Mouse (Mus musculus): ENCODE results near the gene Fbln2. TPM values are rescaled to one million over a fixed set of nuclear protein-coding genes. Genes with fewer than 3 reads are reported as not detected.
"Not testable (repeated sequence)": the region's sequence is repeated elsewhere in the genome, so short reads cannot be mapped to it uniquely, and the experiment has no call there.

Fbln2 gene
- total RNA-seq (2022): 10 to 100 TPM; 27.5 to 46.3 (median 36.2) TPM

DNA sequence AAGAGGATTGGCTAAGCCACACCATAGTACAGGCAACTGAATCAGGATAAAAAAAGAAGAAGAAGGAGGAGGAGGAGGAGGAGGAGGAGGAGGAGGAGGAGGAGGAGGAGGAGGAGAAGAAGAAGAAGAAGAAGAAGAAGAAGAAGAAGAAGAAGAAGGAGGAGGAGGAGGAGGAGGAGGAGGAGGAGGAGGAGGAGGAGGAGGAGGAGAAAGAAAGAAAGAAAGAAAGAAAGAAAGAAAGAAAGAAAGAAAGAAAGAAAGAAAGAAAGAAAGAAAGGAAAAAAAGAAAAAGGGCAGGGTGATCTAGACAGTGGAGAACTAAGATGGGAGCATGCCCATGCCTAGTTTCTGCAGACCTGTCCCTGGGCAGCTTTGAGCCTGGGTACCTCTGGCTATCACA lies at the start of gene Fbln2:
Gene Fbln2, plus strand, starts transcription at position 301 of the 400 bp plus-strand sequence.
- not testable (repeated sequence) for DNase-seq (ENCODE audit: low spot score in 2 of 2)

DNA sequence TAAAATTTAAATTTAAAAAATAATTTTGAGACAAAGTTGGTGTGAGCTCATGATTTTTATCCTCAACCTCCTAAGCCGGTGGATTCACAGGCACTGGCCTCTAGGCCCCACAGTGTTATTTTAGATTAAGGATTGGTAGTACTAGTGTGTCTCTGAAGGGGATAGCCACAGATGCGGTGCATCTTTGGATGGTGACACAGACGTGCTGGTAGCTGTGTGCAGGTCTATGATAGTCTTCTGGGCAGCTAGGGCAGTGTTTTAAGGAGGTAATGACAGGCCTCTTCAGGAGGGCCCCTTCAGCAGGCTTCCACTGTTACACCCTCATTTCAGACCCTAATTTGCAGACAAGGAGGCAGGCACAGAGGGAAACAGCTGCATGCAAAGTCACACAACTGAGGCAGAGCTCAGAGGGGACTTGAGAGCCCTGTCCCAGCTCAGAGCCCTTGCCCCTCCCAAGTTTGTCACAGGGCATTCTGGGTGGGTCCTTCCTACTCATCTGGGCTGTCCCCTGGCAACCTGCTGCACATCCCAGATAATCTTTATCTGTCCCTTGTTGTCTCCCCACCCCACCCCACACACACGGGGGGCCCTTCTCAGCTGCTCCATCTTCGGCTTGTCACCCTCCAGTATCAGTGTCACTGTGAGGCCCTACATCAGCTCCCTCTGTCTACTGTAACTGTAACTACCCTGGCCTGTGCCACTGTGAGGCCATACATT lies 48.9 kb upstream of the Fbln2 start:
- DNase-seq (ENCODE audit: low spot score in 2 of 2): no peak

DNA sequence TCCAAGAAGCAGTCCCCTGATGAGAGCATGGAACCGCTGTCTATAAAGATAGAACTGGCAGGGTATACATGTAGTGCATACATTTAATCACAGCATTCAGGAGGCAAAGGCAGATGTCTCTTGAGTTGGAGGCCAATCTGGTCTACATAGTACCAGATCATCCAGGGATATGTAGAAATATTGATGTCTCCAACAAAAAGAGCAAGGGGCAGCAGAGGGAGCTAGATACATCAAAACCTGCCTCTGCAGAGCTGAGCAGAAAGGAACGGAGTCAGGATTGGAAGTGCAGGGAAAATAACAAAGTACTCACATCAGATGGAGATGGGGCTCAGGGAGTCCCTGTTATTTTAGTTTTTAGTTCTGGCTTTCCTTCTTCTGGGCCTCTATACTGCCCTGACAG lies 47.7 kb upstream of the Fbln2 start:
- DNase-seq (ENCODE audit: low spot score in 2 of 2): no peak

DNA sequence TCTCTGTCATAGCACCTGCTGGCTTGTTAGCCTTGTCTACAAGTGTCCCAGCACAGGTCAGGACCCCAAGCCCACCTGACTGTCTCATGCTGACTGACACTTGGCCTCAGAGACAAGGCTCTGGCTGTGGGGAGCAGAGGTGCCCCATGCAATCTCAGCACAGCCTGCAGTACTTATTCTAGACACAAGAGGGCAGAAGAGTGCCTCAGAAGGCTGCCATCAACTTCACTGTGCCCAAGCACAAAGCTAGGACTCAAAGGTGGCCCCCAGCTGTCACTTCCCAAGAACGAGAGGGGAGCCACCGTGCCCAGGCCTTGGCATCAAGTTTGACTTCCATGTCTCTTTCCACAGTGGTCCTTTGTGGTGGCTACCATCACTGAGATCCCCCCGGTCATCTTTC lies 47.0 kb upstream of the Fbln2 start:
- DNase-seq (ENCODE audit: low spot score in 2 of 2): peak; percentile 52 to 67

DNA sequence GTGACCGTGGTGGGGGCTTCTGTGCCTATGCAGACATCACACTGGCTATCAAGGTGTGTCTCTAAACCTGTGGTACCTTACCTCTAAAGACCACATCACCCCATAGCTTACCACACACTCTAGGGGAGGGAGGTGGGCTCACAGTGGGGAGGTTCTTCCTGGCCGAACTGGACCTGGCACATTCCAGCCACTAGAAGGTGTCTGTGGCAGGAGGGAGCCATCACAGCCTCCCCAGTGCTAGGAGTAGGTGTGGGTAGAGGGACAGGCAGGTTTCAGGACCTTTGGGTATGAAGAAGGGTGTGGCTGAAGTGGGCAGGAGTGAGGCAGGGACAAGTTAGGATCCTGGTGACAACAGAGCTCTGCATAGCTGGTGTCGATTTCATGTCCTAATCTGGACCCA lies 44.4 kb upstream of the Fbln2 start:
- DNase-seq (ENCODE audit: low spot score in 2 of 2): no peak

DNA sequence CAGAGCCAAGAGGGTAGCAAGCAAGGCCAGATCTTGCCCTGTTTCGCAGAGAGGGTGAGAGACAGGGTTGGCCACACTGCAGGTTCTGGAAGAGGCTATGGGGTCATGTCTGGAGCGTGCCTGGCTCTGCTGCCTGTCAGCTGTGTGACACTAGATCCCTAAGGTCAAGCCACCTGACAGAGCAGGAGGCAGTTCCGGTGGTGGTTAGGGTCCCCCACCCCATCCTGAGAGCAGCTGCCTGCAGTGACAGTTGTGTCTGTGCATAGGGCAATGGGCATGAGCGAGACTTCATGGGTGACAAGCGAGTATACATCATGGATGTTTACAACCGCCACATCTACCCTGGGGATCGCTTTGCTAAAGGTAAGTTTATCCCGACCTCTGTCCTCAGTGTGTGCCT lies 43.1 kb upstream of the Fbln2 start:
- DNase-seq (ENCODE audit: low spot score in 2 of 2): no peak

DNA sequence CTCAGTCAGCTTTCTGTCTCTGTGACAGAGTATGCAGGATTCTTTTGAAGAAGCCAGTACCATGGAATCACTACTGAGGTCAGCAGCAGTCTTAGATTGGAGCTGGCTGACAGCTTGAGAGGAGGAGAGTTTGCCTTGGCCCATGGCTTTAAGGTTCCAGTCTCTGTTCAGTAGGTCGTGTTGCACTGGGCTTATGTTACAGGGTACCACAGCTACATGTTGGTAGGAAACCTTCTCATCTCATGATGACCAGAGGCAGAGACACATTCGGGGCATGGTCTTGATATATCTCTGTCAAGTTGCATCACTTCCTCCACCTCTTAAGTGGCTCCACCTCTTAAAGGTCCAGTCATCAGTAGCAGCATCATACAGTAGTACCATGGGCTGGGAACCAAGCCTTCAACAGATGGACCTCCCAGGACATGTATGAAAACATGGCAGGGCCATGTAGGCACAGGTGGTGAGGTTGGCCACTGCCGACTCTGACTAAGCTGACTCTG lies 40.8 kb upstream of the Fbln2 start:
- DNase-seq (ENCODE audit: low spot score in 2 of 2): no peak

DNA sequence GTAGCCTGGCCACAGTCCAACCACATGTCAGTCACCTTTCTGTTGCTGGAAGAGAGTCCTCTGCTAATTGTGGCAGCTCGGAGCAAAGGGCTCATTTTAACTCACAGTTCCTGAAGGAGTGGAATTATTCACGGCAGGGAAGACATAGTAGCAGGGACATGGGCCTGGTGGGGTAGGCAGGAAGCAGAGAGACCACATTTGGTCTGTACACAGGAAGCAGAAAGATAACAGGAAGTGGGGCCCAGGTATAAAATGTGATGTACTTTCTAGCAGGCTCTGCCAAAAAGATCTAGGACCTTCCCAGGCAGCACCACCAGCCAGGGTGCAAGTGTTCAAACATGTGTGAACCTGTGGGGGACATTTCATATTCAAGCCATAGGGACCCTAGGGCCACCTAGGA lies 39.9 kb upstream of the Fbln2 start:
- DNase-seq (ENCODE audit: low spot score in 2 of 2): no peak

DNA sequence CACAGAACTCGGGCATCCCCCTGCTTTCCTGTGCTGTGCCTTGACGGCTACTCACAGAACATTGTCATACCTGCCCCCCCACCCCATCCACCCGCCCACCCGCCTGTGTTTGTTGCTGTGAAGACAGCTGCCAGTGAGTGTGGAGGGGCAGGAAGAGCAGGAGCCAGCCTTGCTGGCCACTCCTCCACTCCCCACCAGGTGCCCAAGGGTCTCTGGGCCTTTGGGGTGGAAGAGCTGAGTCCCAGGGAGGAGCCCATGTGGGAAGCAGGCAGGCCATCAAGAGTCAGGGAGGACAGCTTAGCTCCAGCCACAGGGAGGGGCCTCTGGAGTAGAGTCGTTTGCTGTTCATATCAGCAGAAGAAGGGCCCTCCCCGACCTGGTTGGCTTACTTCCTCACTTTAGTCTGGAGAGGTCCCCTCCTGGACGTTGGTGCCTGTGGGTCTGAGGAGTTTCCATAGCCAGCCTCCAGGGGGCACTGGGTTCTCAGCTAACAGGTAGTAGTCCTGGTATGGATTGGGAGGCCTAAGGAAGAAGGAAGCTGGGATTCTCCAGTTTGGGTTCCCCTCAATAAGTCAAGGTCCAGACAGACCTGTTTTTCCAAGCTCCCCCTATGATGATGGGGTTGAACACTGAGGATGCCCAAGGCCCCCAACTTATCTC lies 38.9 kb upstream of the Fbln2 start:
- DNase-seq (ENCODE audit: low spot score in 2 of 2): peak in 1 of 2 experiments; percentile 49

DNA sequence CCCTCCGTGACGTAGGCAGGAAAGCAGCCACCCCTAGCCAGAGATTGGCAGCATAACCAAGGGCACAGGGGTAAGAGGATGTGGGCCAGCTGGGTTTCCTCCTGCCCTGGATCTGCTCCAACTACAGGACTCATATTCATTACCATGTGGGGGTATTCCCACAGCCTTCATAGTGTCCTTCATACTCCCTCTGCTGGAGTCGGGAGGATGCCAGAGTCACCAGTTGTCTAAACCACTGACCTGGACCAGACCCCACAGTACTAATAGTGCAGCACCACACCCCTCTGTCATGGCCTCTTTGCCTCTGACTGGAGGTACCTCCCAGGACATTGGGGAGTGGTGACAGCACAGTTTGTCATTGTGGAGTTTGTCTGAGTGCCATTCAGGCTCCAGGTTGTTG lies 38.0 kb upstream of the Fbln2 start:
- no peak for DNase-seq (ENCODE audit: low spot score in 2 of 2)

DNA sequence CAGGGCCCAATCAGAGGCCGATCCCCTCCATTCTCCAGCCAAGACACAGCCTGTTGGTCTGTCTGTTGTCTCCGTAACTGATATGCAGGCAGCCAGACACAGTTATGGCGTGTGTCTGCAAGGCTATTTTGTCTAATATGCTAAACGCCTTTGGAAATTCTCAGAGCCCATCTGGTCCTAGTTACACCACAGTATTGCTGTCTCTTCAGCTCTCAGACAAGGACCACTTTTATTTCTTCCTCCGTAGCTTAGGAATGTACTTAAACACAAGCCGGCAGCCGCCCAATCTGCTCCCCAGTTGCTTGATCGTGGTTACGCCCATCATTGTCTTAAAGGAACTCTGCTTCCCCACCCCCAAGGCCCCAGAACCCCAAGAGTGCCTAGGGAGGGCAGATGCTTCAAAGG lies 31.5 kb upstream of the Fbln2 start:
- DNase-seq (ENCODE audit: low spot score in 2 of 2): peak in 1 of 2 experiments; percentile 33

DNA sequence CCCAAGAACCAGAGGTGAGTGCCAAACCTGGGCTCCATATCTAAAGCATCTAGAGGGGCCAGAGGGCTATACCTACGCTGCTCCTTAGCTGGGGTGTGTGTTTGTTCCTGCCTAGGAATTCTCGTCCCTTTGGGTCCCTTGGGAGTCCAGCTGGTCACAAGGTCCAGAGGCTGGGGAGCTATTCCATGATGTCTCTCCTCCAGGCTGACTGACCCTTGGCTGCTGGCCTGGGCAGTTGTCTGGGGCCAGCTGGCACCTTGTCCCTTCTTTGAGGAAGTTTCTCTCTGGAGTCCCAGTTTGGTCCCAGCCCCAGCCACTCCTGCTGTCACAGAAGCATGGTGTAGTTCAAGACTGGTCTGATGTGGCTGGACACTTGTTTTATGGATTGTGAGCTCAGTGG lies 30.9 kb upstream of the Fbln2 start:
- DNase-seq (ENCODE audit: low spot score in 2 of 2): peak; percentile 88 to 93

DNA sequence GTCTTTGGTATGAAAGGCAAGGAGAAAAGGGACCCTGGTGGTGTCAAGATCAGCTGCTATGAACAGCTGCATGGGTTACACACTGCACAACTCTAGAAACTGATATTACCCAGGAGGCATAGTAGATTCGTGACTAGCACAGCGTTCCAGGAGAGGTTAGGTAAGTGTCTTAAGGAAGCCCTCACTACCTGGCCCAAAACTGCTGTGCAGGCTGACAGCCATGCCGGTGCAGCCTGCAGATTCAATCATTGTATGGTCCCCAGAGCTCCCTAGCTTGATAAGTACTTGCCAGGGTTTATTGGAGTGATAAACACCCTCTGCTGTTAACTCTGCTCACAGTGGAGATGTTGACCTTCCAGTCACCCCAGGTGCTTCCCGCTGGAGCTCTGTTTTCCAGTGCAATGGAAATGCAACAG lies 30.2 kb upstream of the Fbln2 start:
- DNase-seq (ENCODE audit: low spot score in 2 of 2): no peak

DNA sequence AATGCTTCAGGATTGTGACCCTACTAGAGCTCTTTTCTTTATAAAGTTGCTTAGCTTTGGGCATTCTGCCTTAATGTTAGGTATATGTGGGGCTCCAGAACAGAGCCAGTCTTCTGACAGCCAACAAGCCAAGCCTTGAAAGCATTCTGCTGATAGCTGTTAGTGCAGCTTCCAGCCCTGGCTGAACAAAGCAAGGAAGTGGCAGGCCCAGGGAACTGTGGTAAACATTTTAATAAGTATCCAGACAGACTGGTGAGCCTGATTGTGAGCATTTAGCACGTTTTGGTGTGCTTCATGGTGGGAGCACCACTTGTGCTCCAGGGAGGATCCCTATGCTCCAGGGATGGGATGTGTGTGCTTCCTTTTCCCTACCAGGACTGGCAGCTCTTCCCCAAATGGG lies 29.2 kb upstream of the Fbln2 start:
- DNase-seq (ENCODE audit: low spot score in 2 of 2): no peak

DNA sequence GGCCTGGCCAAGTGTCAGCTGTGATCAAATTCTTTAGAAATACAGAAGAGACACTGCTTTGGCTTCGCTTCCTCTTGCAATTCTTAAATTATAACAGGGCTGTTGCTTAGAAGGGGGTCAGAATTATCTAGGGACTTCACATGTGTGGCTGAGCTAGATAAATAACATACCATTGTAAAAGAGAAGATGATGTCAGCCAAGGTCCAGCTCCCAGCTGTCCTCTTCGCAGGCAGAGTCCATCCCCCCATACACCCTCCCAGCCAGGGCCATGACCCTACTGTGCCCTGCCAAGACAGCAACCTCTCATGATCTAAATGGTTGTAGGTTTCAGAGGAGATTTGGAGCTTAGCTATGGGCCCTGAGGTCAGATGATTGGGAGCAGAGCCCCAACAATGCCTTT lies 28.3 kb upstream of the Fbln2 start:
- peak in 1 of 2 experiments; percentile 51 for DNase-seq (ENCODE audit: low spot score in 2 of 2)

DNA sequence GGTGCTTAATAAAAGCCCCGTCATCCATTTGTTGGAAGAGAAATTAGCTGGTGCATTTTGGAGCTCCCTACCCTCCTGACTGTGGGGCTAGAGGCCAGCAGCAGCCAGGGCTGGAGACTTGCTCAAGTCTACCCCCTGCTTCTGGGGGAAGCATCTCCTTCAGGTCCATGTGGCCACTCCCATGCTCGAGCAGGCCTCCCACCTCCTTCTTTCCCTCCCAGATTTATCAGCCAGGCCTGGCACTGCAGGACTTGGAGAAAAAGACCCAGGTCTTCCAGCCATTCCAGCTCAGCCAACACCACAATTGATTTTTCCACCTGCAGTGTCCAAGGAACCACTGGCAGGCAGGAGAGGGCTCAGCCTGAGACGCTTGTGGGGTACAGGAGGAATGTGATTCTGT lies 27.5 kb upstream of the Fbln2 start:
- DNase-seq (ENCODE audit: low spot score in 2 of 2): peak in 1 of 2 experiments; percentile 23

DNA sequence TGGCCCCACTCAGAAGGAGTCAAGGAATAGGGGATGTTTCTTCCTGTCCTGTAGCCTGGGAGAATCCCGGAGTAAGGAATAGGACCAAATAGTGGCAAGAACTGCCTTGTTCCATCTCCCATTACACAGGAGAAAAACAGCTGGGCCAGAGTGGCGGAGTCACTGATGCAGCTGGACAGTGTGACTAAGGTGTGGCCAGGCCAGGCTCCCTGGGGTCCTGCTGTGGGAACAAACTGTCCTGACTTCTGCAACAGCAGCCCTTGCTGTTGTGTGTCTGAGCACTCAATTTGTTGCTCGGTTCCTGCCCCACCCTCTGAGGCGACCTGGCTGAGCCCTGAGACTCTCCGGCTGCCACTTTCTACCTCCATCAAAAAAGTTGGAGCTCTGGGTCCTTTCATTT lies 26.8 kb upstream of the Fbln2 start:
- DNase-seq (ENCODE audit: low spot score in 2 of 2): peak; percentile 74 to 77

DNA sequence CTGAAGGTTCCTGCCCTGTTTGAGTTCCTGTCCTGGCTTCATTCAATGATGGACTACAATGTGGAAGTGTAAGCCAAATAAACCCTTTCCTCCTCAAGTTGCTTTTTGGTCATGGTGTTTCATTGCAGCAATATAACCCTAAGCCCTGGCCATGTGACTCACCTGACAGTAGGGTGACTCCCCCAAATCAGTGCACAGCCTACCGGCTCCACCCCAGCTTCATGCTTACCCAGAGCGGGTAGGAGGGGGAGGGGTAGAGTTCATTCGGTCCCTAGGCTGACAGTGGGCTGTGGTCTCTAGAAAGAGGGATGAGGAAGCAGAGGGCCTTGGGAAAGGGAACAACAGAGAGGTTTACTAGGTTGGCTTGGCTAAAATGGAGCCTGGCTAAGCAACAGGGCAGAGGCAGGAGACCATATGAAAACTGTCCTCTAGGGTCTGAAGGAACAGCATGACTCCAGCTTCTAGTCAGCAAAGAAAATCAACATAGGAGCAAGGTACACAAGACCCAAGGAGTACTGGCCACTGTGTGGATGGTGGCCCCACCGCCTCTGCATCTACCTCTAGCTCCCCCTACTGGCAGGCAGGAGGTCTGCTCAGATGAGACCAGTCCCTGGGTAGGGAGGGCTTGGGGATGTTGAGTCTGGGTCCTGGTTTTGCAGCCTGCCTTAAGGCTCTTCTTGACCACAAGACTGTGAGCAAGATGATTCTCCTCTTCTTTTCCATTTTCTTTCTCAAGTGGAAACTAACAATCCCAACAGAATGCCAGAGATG lies 25.9 kb upstream of the Fbln2 start:
- no peak for DNase-seq (ENCODE audit: low spot score in 2 of 2)

DNA sequence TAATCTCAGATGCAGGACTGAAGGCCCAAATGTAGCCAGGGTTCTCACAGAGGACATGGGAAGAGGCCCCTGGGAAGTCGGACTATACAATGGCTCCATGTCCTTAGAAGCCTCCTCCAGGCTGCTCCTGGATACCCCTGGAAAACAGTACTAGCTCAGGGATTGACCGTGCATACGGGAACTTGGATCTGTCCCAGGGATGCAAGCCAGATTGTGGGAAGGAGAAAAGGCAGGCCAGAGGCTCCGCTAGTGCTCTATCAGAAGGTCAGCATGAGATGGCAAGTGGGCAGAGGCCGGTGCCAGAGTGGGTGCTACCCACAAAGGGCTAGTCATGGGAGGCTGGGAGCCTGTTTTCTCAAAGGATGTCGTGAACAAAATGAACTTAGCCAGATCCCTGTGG lies 25.3 kb upstream of the Fbln2 start:
- no peak for DNase-seq (ENCODE audit: low spot score in 2 of 2)

DNA sequence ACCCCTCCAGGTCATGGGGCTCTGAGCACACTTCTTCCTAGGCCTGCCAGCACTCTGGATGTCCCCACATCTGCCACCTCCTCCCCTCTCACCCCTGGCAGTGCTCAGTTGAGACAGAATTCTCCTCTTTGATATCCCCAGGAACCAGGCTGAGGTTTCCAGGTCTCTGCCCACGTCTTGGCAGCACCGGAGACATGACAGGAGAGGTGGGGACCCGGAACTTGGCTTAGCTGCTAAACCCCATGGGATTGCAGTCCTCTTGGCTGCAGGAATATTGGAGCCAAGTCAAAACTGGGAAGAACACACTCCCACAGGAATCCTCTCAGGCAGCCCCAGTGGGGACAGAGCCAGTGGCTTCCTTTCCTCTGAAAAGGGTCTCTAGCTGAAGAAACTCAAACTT lies 24.4 kb upstream of the Fbln2 start:
- DNase-seq (ENCODE audit: low spot score in 2 of 2): no peak

DNA sequence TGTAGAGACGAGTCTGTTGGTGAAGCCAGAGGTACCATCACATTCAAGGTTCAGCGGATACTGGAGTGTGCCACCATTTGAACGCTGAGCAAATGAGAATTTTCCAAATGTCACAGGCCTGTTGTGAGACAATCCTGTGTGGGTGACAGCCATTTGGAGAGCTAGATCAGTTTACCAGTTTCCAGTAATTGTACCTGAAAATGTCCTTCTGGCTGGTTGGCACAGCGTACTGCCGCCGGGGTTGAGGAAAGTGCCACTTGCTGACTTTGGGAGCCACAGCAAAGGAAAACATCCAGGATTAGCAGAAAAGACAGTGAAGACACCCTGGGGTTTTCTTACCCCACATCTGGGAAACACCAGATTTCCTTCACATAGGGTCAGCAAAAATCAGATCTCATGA lies 22.3 kb upstream of the Fbln2 start:
- DNase-seq (ENCODE audit: low spot score in 2 of 2): no peak

DNA sequence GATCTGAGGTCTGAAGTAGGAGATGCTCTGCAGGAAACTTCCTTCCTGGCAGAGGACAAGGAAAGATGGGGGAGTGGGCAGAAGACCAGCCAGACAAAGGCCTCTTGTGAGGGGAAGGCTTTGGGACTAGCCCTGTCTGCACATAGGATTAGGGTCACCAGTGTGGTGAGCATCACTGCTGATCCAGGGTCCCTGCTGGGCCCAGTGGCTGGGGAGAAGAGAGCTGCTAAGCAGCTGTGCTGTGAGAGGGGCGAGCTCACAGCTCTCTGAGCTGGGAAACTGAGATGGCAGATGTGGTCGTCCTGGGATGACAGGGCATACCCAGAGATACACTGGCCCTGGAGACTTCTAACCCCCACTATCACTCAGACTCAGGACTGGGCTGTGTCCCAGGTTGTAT lies 20.8 kb upstream of the Fbln2 start:
- no peak for DNase-seq (ENCODE audit: low spot score in 2 of 2)
